Mouse (Mus musculus) limb, embryonic 12.5 days (tissue): ENCODE results near the gene Olfr645. TPM values are rescaled to one million over a fixed set of nuclear protein-coding genes. Genes with fewer than 3 reads are reported as not detected.

Source experiments
- ATAC-seq: fragments of 200-750 bp; cut with Nextera tagmentation; 2 replicates; pipeline ENCODE4 v1.8.0; 2017; ENCODE audit warnings: low read depth, moderate TSS enrichment; ENCODE audit not compliant: insufficient number of reproducible peaks, insufficient read depth, low FRiP score, low TSS enrichment
- H3K27ac ChIP-seq: fragments of 300-500 bp; sonication (generic); 2 replicates; pipeline ENCODE4 v1.5.1; 2016; ENCODE audit warnings: mild to moderate bottlenecking, moderate library complexity
- H3K27me3 ChIP-seq: fragments of 300-500 bp; sonication (generic); 2 replicates; pipeline ENCODE4 v1.6.1; 2016; ENCODE audit warnings: mild to moderate bottlenecking, moderate library complexity
- H3K36me3 ChIP-seq: fragments of 300-500 bp; sonication (generic); 2 replicates; pipeline ENCODE4 v1.6.1; 2016; ENCODE audit warnings: mild to moderate bottlenecking, moderate library complexity
- H3K4me1 ChIP-seq: fragments of 300-500 bp; sonication (generic); replicated peaks from 2 replicates; pipeline ENCODE4 v1.6.1; 2016
- H3K4me2 ChIP-seq: fragments of 300-500 bp; sonication (generic); 2 replicates; pipeline ENCODE4 v1.6.1; 2016; ENCODE audit warnings: mild to moderate bottlenecking, moderate library complexity
- H3K4me3 ChIP-seq: fragments of 300-500 bp; sonication (generic); replicated peaks from 2 replicates; pipeline ENCODE4 v1.5.1; 2016; ENCODE audit warnings: mild to moderate bottlenecking
- H3K9ac ChIP-seq: fragments of 300-500 bp; sonication (generic); replicated peaks from 2 replicates; pipeline ENCODE4 v1.6.1; 2016; ENCODE audit warnings: mild to moderate bottlenecking, moderate library complexity
- H3K9me3 ChIP-seq: fragments of 300-500 bp; sonication (generic); 2 replicates; pipeline ENCODE4 v1.6.1; 2016; ENCODE audit warnings: mild to moderate bottlenecking, moderate library complexity
- WGBS: fragments of 180-500 bp; shearing (Covaris S2); methylation state at CpG from one replicate; pipeline ENCODE4 v1.1.7; 2016; 5-methylcytosine and 5-hydroxymethylcytosine counted together
- polyA plus RNA-seq: library from polyadenylated mRNA; unstranded; fragments of >200 nt; fragmentation: Nextera tagmentation; extraction: Ambion mirVana; gene quantifications from 2 replicates; pipeline ENCODE4 v1.2.1, GENCODE M21; 2016

Gene Olfr645
- not detected in 2 replicates for polyA plus RNA-seq

GRCm38 (mm10) chr7:104085365-104085764, at the start of gene Olfr645:
TSS of gene Olfr645 (minus strand) at chr7:104085465.
- H3K4me1 ChIP-seq, result no peaks in the 10 kb centered on the region
- no peaks in the 10 kb centered on the region for H3K9me3 ChIP-seq
- H3K27ac ChIP-seq, result no peak within 1 kb of the TSS
- H3K36me3 ChIP-seq, result no peaks in the 10 kb centered on the region
- no peaks in the 10 kb centered on the region for H3K27me3 ChIP-seq
- 72% methylated on average over 1 of the region's 1 CpGs for WGBS
- H3K4me3 ChIP-seq, result no peak within 1 kb of the TSS
- no peak within 1 kb of the TSS for H3K4me2 ChIP-seq
- no peak within 1 kb of the TSS for H3K9ac ChIP-seq
- ATAC-seq, result no peak

- WGBS, result 85% methylated on average over 5 of the region's 5 CpGs
- Histone ChIP-seq H3K4me2 (no peak within 1 kb of the TSS), H3K9ac (no peak within 1 kb of the TSS), H3K27ac (no peak within 1 kb of the TSS), H3K27me3 (no peaks in the 10 kb centered on the region), H3K4me3 (no peak within 1 kb of the TSS), H3K36me3 (no peaks in the 10 kb centered on the region), H3K4me1 (no peaks in the 10 kb centered on the region), H3K9me3 (peaks cover 7% of the 10 kb centered on the region; the same call in 1 of the 2 replicates)
- no peak for ATAC-seq
Measured at GRCm38 (mm10) chr7:104129726-104130125, 44.5 kb upstream of the Olfr645 start, which contains the start of gene Ubqln5. TSS of gene Ubqln5 (minus strand) at chr7:104129826.

- Histone ChIP-seq H3K4me1 (no peaks in the 10 kb centered on the region), H3K9me3 (no peaks in the 10 kb centered on the region), H3K27ac (no peak within 1 kb of the TSS), H3K4me2 (no peak within 1 kb of the TSS), H3K9ac (no peak within 1 kb of the TSS), H3K4me3 (no peak within 1 kb of the TSS), H3K27me3 (no peaks in the 10 kb centered on the region), H3K36me3 (no peaks in the 10 kb centered on the region)
- no peak for ATAC-seq
Measured at GRCm38 (mm10) chr7:104104757-104104972, 19.4 kb upstream of the Olfr645 start, which contains the start of gene Olfr646. TSS of gene Olfr646 (plus strand) at chr7:104104873.

- Histone ChIP-seq H3K9ac (no peak overlapping the region), H3K9me3 (no peaks in the 10 kb centered on the region), H3K4me3 (no peak overlapping the region), H3K27ac (no peak overlapping the region), H3K27me3 (no peaks in the 10 kb centered on the region), H3K4me1 (no peaks in the 10 kb centered on the region), H3K36me3 (no peaks in the 10 kb centered on the region), H3K4me2 (no peak overlapping the region)
- no peak for ATAC-seq
- WGBS, result 45% methylated on average over 4 of the region's 4 CpGs
Measured at GRCm38 (mm10) chr7:104103913-104104756, 18.9 kb upstream of the Olfr645 start.

GRCm38 (mm10) chr7:104071769-104072168, 13.5 kb downstream of the Olfr645 start, which contains the start of gene Olfr644:
TSS of gene Olfr644 (minus strand) at chr7:104071869.
- Histone ChIP-seq H3K4me2 (no peak within 1 kb of the TSS), H3K9me3 (0 out of 2 replicates have a peak, but pooled peaks cover 3% of the 10 kb centered on the region), H3K27me3 (no peaks in the 10 kb centered on the region), H3K27ac (no peak within 1 kb of the TSS), H3K4me1 (no peaks in the 10 kb centered on the region), H3K36me3 (no peaks in the 10 kb centered on the region), H3K9ac (no peak within 1 kb of the TSS), H3K4me3 (no peak within 1 kb of the TSS)
- no peak for ATAC-seq
- 73% methylated on average over 2 of the region's 2 CpGs for WGBS

- WGBS, result 55% methylated on average over 2 of the region's 2 CpGs
- Histone ChIP-seq H3K36me3 (no peaks in the 10 kb centered on the region), H3K9me3 (no peaks in the 10 kb centered on the region), H3K4me3 (no peak within 1 kb of the TSS), H3K9ac (no peak within 1 kb of the TSS), H3K4me1 (no peaks in the 10 kb centered on the region), H3K4me2 (no peak within 1 kb of the TSS), H3K27ac (no peak within 1 kb of the TSS), H3K27me3 (no peaks in the 10 kb centered on the region)
- no peak for ATAC-seq
Measured at GRCm38 (mm10) chr7:104061345-104061744, 23.9 kb downstream of the Olfr645 start, which contains the start of gene 4930516K23Rik. TSS of gene 4930516K23Rik (minus strand) at chr7:104061445.

- Histone ChIP-seq H3K4me1 (no peaks in the 10 kb centered on the region), H3K27me3 (no peaks in the 10 kb centered on the region), H3K27ac (no peak overlapping the region), H3K4me2 (no peak overlapping the region), H3K4me3 (no peak overlapping the region), H3K36me3 (no peaks in the 10 kb centered on the region), H3K9ac (no peak overlapping the region), H3K9me3 (no peaks in the 10 kb centered on the region)
- no peak for ATAC-seq
- WGBS, result 81% methylated on average over 1 of the region's 1 CpGs
Measured at GRCm38 (mm10) chr7:104059215-104059614, 26.1 kb downstream of the Olfr645 start.

- 59% methylated on average over 1 of the region's 1 CpGs for WGBS
- no peak within 1 kb of the TSS for H3K4me2 ChIP-seq
- no peaks in the 10 kb centered on the region for H3K27me3 ChIP-seq
- H3K9ac ChIP-seq, result no peak within 1 kb of the TSS
- H3K4me1 ChIP-seq, result no peaks in the 10 kb centered on the region
- no peak within 1 kb of the TSS for H3K27ac ChIP-seq
- no peak for ATAC-seq
- no peak within 1 kb of the TSS for H3K4me3 ChIP-seq
- no peaks in the 10 kb centered on the region for H3K9me3 ChIP-seq
- H3K36me3 ChIP-seq, result no peaks in the 10 kb centered on the region
Measured at GRCm38 (mm10) chr7:104052566-104052965, 32.7 kb downstream of the Olfr645 start, which contains the start of gene Olfr642. TSS of gene Olfr642 (minus strand) at chr7:104052666.

GRCm38 (mm10) chr7:104050745-104051144, 34.5 kb downstream of the Olfr645 start:
- 95% methylated on average over 4 of the region's 4 CpGs for WGBS
- Histone ChIP-seq H3K4me1 (no peaks in the 10 kb centered on the region), H3K4me3 (no peak overlapping the region), H3K36me3 (no peaks in the 10 kb centered on the region), H3K9ac (no peak overlapping the region), H3K27ac (no peak overlapping the region), H3K9me3 (no peaks in the 10 kb centered on the region), H3K27me3 (no peaks in the 10 kb centered on the region), H3K4me2 (no peak overlapping the region)
- ATAC-seq, result no peak

GRCm38 (mm10) chr7:104035145-104035544, 50.1 kb downstream of the Olfr645 start, which contains the start of gene Olfr641:
TSS of gene Olfr641 (plus strand) at chr7:104035445.
- 70% methylated on average over 1 of the region's 1 CpGs for WGBS
- Histone ChIP-seq H3K4me1 (no peaks in the 10 kb centered on the region), H3K27me3 (no peaks in the 10 kb centered on the region), H3K4me2 (no peak within 1 kb of the TSS), H3K36me3 (no peaks in the 10 kb centered on the region), H3K4me3 (no peak within 1 kb of the TSS), H3K9me3 (no peaks in the 10 kb centered on the region), H3K9ac (no peak within 1 kb of the TSS), H3K27ac (no peak within 1 kb of the TSS)
- ATAC-seq, result no peak
